Mouse (Mus musculus) cerebellum, postnatal 14 days (tissue): ENCODE measurements at regions not wholly inside any gene's neighbourhood (a gene's known extent, or its start where the extent isn't known, plus 50 kb on each side); places are given as distances from the start of the nearest gene placed in this dataset.

ENCODE experiments used
- DNase-seq, 2 experiments: peaks; one replicate each; pipeline ENCODE4 v3.0.0; 2021; ENCODE audit warnings: mixed read lengths in 2 of 2

- peak in 1 of 2 experiments; percentile 48 for DNase-seq
Measured at GRCm38 (mm10) chr13:112187226-112187625, 101.0 kb upstream of the Ankrd55 start.

- DNase-seq: peak; percentile 67 to 80
Measured at GRCm38 (mm10) chr13:112188313-112188712, 99.9 kb upstream of the Ankrd55 start.

- DNase-seq: no peak
Measured at GRCm38 (mm10) chr13:112188741-112189476, 99.3 kb upstream of the Ankrd55 start.

- no peak for DNase-seq
Measured at GRCm38 (mm10) chr13:112189605-112190004, 98.6 kb upstream of the Ankrd55 start.

GRCm38 (mm10) chr13:112192192-112192905, 95.9 kb upstream of the Ankrd55 start:
- no peak for DNase-seq

GRCm38 (mm10) chr13:112193676-112194075, 94.6 kb upstream of the Ankrd55 start:
- DNase-seq: no peak

- no peak for DNase-seq
Measured at GRCm38 (mm10) chr13:112194991-112195390, 93.3 kb upstream of the Ankrd55 start.

GRCm38 (mm10) chr13:112196789-112197188, 91.5 kb upstream of the Ankrd55 start:
- DNase-seq: no peak

- DNase-seq: no peak
Measured at GRCm38 (mm10) chr13:112203721-112204120, 84.5 kb upstream of the Ankrd55 start.

- DNase-seq: peak in 1 of 2 experiments; percentile 58
Measured at GRCm38 (mm10) chr13:112204204-112204603, 84.0 kb upstream of the Ankrd55 start.

- no peak for DNase-seq
Measured at GRCm38 (mm10) chr13:112204813-112205212, 83.4 kb upstream of the Ankrd55 start.

- DNase-seq: no peak
Measured at GRCm38 (mm10) chr13:112207617-112208235, 80.5 kb upstream of the Ankrd55 start.

GRCm38 (mm10) chr13:112211841-112212240, 76.4 kb upstream of the Ankrd55 start:
- DNase-seq: no peak

GRCm38 (mm10) chr13:112212391-112212790, 75.9 kb upstream of the Ankrd55 start:
- no peak for DNase-seq

GRCm38 (mm10) chr13:112213652-112214081, 74.6 kb upstream of the Ankrd55 start:
- DNase-seq: peak; percentile 78 to 84

- no peak for DNase-seq
Measured at GRCm38 (mm10) chr13:112216084-112216483, 72.2 kb upstream of the Ankrd55 start.

- no peak for DNase-seq
Measured at GRCm38 (mm10) chr13:112218389-112218788, 69.9 kb upstream of the Ankrd55 start.

- DNase-seq: no peak
Measured at GRCm38 (mm10) chr13:112220184-112220583, 68.1 kb upstream of the Ankrd55 start.

GRCm38 (mm10) chr13:112223616-112224015, 64.6 kb upstream of the Ankrd55 start:
- peak in 1 of 2 experiments; percentile 45 for DNase-seq

GRCm38 (mm10) chr13:112227766-112228165, 60.5 kb upstream of the Ankrd55 start:
- no peak for DNase-seq

- DNase-seq: peak; percentile 44 to 46
Measured at GRCm38 (mm10) chr13:112228846-112229245, 59.4 kb upstream of the Ankrd55 start.

- no peak for DNase-seq
Measured at GRCm38 (mm10) chr13:112230176-112230575, 58.1 kb upstream of the Ankrd55 start.

GRCm38 (mm10) chr13:112234695-112235094, 53.6 kb upstream of the Ankrd55 start:
- DNase-seq: no peak

- no peak for DNase-seq
Measured at GRCm38 (mm10) chr13:112236956-112237355, 51.3 kb upstream of the Ankrd55 start.
